Mouse (Mus musculus): ENCODE data around the gene Kctd2.
A peak's percentile ranks its signal among the peaks of the same experiment; 100 is the strongest.

The Kctd2 gene

DNA sequence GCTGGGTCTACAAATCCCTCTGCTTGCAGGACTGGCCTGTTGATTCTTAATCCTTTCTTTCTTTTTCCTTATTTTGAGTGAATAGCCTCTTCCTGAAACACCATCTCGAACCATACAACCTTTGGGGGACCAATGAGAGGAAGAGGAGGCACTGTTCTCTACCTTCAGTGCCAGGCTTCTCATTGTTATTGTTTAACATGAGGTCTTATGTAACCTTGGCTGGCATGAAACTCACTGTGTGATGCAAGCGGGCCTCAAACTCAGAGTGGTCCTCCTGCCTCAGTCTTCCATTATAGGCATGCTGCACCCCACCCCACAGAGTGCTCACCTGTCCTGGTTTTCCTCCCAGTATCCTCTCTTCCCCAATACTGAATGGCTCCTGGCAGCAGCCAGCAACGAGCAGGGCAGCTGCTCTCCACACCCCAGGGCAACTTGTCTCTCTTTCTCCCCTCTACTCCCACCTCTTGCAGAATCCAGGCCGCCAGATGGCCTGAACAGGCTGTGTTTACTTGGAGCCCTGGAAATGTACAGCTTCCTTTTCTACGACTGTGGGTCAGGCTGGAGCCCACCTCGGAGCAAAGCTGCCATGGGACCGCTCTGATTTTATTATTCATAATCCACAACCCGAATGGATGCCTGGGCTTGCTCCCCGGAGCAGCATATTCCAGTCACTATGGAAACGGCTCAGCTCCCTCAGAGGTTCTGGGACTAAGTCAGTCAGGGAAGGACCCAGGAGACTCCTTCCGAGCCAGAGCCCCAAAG lies 19.1 kb upstream of the Kctd2 start:
- peak; percentile 82 to 83 for DNase-seq

GRCm38 (mm10) chr11:115403338-115404124 lies 16.4 kb upstream of the Kctd2 start, which contains the start of gene Mrpl58:
Gene Mrpl58, plus strand, starts transcription at chr11:115403752.
- DNase-seq = peak; percentile 85 to 92

GRCm38 (mm10) chr11:115405723-115406122 lies 14.2 kb upstream of the Kctd2 start:
- DNase-seq = no peak

DNA sequence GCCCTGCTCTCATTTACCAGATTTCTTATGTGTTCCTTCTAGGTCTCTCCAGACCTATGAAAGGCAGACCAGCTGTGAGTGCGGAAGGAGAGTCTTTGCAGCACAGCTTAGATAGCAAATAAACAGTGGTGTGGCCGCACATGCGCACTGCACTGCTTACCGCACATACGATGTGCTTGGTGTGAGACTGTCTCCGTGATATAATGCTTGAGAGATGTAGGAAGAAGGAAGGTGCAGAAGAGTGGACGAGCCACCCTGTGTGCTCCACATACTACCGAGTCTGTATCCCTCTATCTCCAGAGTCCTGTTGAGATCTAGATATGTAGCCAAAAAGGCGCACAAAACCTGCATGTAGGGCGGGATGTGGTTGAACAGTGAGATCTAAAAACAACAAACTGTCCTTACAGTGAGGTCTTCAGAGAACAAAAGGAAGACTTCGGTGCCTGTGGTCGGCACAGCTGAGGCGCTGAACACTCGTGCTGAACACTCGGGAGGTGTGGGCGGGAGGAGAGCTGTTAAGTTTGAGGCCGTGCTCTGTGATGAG lies 13.0 kb upstream of the Kctd2 start:
- no peak for DNase-seq

DNA sequence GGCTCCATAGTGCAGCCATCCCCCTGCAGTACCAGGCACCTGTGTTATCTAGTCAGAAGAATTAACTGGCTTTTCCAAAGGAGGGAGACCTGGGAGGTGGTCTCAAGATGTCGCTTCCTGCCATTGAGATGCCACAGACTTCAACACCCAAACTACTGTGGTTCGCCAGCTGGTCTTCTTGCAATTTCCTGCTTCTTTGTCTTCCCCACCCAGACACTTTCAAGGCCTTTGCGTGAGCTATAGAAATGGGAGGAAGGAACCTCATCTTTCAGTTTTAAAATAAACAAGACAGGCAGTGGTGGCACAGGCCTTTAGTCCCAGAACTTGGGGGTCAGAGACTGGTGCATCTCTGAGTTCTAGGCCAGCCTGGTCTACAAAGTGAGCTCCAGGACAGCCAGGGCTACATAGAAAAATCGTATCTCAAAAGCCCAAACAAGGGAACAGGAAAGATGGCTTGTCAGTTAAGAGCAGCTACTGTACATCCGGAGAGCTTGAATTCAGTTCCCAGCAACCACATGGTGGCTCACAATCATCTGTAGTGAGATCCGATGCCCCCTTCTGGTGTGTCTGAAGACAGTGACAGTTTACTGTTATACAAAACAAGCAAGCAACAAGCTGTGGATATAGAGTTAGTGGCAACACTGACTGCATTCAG lies 11.5 kb upstream of the Kctd2 start:
- DNase-seq = no peak

GRCm38 (mm10) chr11:115409556-115409955 lies 10.4 kb upstream of the Kctd2 start:
- DNase-seq = no peak

DNA sequence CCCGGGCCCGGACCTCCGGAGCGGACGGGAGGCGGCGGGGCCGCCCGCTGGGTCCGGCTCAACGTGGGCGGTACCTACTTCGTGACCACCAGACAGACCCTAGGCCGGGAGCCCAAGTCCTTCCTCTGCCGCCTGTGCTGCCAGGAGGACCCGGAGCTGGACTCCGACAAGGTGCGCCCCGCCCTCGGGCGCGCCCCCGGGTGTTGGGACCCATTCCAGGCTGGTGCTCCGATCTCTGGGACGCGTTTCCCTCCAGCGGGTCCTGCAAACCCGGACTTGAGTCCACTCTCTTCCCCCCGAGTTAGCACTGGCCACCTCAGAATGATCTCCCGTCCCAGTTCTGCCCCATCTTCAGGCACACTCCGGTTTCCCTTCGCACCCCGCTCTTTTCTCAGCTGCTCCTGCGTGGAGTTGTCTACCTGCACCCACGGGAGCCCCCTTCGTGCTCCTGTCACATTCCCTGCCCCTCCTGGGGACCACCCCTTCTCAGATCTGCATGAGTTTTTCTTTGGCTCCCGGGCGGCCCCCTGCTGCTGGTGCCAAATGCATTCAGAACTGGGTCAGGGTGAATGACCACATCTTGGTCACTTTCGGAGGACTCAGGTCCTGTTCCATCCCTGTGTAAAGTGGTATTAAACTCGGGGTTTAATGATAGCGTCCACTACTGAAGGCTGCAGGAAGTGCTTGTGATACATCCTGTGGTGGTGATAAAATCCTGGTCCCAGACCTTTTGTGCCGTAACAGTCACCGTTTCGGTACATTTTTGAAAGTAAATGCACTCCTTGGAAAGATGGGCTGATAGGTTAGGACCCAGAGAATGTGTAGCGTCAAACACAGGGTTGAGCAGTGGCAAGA lies 635 bp downstream of the Kctd2 start:
- peak; percentile 63 to 75 for DNase-seq

DNA sequence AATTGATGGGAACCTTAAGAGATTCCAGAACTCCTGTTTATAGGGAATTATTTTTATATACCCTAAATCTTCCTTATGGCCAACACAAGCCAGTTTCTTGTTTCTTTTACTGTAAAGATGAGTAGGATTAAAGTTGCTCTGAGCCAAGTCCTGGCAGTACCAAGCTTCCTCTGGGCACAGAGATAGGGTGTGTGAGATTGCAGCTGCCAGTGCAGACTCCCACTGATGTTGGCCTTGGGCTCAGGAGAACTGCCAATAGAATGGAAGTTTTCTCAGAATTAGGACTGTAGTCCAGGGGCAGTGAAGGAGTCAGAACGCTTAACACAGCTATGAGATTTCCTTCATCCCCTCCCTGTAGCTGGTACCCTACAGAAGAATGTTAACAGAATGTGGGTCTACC lies 1.4 kb downstream of the Kctd2 start:
- DNase-seq = no peak

DNA sequence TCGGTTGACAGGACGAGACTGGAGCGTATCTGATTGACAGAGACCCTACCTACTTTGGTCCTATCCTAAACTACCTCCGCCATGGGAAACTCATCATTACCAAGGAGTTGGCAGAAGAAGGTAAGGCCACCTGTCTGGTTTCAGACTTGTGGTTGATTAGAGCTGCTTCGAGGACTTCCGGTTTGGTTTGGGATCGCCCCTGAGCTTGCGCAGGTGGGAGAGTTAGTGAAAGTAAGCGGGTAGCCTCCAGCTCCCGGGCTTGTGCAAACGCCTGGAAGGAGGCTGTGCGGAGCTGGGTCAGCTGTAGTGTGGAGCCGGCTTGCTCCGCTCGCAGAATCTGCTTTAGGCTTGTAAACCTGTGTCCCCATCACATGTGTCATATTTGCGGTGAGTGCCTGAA lies 2.0 kb downstream of the Kctd2 start:
- DNase-seq = no peak

- no peak for DNase-seq
Observed at GRCm38 (mm10) chr11:115423091-115423490, 3.2 kb downstream of the Kctd2 start.

DNA sequence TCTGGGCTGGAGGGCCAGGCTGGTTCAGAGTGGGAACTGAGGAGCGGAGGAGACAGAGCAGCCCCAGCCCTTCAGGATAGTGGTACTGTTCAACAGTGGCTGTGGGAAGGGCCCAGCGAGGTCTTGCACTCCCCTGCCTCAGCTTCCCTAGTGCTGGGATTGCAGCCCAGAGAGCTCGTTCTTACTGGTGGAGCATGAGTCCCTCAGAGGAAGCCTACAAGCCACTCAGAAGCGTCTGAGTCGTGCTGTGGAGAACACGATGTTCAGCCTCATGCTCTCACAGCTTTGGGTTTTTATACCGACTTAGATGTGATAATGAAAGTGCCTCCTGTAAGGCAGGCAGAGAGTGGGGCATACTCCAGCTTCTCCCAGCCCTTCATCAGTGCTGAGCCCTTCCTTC lies 4.7 kb downstream of the Kctd2 start:
- no peak for DNase-seq

GRCm38 (mm10) chr11:115425671-115426070 lies 5.7 kb downstream of the Kctd2 start:
- DNase-seq = no peak

DNA sequence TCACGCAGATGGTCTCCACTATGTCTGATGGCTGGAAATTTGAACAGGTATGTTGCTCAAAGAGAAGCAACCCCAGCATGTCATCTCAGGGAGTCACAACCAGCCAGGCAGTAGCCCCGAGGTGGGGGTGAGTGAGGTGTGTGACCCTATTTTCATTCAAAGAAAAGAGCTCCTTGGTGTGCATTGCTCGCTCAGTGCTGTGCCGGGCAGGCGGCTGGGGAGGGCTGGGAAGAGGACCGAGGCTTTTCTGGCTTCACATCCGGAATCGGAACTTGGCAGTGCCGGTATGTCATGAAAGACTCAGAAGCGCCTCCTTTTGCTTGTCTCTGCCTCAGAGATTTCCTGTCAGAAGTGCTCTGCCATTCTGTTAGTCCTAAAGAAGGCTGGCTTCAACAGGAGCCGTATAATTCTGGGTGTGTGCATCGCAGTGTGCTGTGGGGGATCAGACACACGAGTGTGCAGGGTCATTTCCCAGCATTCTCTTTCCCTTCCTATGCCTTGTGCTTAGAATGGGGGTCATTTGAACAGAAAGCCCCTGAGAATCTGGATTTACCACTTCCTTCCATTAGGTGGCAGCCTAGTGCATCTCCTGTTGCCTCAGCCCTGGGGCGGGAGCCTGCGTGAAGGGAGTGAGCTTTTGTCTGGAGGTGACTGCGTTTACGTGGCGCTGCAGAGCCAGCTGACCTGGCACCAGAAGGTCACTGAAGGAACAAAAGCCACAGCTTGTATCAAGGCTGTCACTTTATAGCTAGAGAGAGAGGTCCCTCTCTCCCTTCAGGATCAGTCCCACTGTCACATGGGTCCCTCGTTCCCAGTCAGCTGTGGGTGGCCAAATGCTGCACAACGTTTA lies 7.8 kb downstream of the Kctd2 start:
- peak; percentile 80 to 82 for DNase-seq

DNA sequence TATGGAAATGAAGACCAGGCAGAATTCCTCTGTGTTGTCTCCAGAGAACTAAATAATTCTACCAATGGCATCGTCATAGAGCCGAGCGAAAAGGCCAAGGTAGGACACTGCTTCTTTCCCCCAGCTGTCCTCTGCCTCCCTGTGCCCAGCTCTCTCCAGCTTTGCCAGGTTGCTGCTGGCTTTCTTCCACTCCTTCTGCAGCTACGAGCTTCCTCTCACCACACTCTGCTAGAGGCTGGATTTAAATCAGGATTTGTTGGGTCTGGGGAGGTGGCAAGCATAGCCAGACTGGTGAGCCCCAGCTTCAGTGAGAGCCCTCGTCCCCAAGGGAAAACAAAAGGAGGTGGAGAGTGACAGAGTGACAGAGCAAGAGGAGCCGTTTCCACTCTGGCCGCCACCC lies 9.4 kb downstream of the Kctd2 start:
- peak; percentile 52 to 64 for DNase-seq

DNA sequence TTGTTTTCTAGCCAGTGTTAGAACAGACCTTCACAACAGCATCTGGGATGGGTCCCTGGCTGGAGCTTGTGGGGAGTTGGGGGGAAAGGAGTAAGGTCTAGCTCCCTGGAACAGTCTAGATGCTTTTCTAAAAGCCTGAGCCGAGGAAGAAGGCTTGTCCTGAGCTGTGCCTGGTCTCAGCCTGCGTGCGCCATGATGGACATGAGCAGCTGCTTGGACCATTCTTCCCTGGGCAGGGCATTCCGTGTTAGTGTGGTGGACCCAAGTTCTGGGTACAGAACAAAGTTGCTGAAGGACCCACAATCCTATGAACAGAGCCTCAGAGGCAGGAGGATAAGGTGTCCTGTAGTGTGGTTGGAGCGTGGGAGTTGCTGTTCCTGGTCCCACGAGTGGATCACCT lies 10.6 kb downstream of the Kctd2 start:
- peak in 1 of 2 experiments; percentile 6 for DNase-seq

DNA sequence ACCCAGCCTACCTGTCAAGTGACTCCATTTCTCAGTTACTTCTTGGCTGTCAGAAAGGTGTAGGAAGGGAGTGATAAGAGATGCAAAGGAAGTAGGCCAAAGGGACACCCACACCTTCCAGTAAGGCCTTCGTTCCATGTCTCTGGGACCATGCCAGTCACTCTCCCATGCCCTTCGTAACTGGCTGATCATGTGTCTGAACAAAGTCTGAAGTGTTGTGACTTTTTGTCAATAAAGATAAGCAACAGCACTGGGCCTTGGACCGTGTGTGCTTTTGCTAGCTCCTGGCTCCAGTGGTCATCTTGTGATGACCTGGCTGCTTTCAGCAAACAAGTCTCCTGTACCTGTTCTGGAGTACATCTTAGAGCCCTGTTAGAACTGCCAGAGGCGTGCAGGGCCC lies 12.9 kb downstream of the Kctd2 start:
- DNase-seq = no peak

GRCm38 (mm10) chr11:115433342-115433741 lies 13.4 kb downstream of the Kctd2 start:
- DNase-seq = peak in 1 of 2 experiments; percentile 10

DNA sequence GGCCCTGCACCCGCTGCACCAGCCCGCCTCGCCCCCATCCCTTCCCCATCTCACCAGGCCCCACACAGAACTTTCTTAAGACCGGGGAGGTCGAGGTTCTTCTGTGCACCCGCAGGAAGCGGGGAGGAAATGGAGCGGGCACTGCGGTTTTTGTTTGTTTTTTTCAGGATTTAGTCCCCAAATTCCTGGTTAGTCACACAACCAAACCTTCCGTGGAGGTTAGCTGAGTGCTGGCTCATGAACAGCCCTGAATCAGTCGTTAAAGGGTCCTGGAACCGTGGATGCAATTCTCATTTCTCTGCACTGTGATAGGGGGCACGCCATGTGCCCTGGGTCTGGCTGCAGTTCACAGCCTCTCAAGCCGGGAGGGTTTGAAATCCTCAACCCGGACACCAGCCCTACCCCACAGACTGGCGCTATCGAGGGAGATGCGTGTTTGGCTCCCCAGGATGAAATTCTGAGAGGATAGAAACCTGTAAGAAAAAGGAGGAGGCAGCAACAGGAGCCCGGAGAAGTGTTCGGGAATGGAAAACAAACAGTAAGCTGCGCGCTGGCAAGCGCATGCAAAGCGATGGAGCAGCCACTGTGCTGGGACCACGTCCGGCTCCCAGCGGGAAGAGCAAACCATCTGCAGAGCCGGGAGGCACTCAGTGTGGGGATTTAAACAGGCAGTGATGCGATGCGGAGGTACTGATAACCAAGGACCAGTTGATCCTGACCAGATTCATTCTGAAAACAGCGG lies 15.8 kb downstream of the Kctd2 start:
- DNase-seq = peak; percentile 78 to 79

- DNase-seq = no peak
Observed at GRCm38 (mm10) chr11:115437571-115438122, 17.7 kb downstream of the Kctd2 start.

- no peak for DNase-seq
Observed at GRCm38 (mm10) chr11:115439326-115439725, 19.4 kb downstream of the Kctd2 start.

All from cerebellum, adult 18-20 months (tissue).